Mouse (Mus musculus) cerebellum, adult (tissue): ENCODE measurements around the gene Olfr1487.
"Not testable (repeated sequence)": the region's sequence is repeated elsewhere in the genome, so short reads cannot be mapped to it uniquely, and the experiment has no call there.

ENCODE experiments used
- ATAC-seq: cut with Nextera tagmentation; 2 replicates; pipeline ENCODE4 v1.9.2; 2017; ENCODE audit warnings: mild to moderate bottlenecking, moderate library complexity, mixed read lengths; ENCODE audit not compliant: insufficient number of reproducible peaks, low FRiP score, low TSS enrichment

Gene Olfr1487

DNA sequence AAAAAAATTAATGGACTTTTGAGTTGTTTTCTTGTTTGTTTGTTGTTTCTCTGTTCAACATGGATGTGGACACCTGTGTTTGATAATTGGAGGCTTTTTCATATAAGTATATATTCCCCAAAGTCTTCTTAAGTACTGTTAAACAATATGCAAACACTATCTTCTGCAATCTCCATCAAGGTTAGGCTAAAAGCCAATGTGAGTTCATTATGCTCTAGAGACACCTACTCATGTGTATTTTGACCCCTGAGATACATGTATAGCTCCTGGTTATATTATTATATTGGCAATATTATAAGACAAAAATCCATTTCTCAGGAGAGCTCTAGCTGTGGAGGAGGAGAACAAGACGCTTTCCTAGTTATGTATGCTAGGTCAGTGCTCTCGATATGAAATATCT lies at the start of gene Olfr1487:
TSS of gene Olfr1487 (plus strand) at position 301 of the 400 bp plus-strand sequence.
- not testable (repeated sequence) for ATAC-seq

- no peak for ATAC-seq
These were observed 34.0 kb upstream of the Olfr1487 start, which contains the start of gene Olfr1484 for GRCm38 (mm10) chr19:13583211-13583610. Gene Olfr1484 (plus strand): TSS chr19:13583511.

- ATAC-seq, result no peak
These were observed 14.1 kb downstream of the Olfr1487 start, which contains the start of gene Olfr1489 for GRCm38 (mm10) chr19:13631321-13631720. Gene Olfr1489 (plus strand): TSS chr19:13631621.

- ATAC-seq, result no peak
These were observed 33.6 kb downstream of the Olfr1487 start, which contains the start of gene Olfr1490 for GRCm38 (mm10) chr19:13650791-13651190. Gene Olfr1490 (plus strand): TSS chr19:13651091.
